Comparison of ENCODE assay signal across 32 mouse cellular contexts in genomic region chr17:12347462-12347861, GRCm38 (mm10). TPM values are rescaled to one million over a fixed set of nuclear protein-coding genes. Genes with fewer than 3 reads are reported as not detected.
"Had no signal": no experiment of that assay in that cellular context is flagged by ENCODE, and none has a peak within 500 bp of the region (broad histone marks: within the 10 kb centered on the region; RNA-seq: fewer than 3 reads in every experiment).

No protein-coding gene starts in this region.

- H3K27ac ChIP-seq: gastrocnemius, adult 2 months; heart, adult 2 months; heart, embryonic 13.5 days; heart, embryonic 15.5 days; hindbrain, embryonic 13.5 days; hindbrain, embryonic 15.5 days; hindbrain, postnatal 0 days; layer of hippocampus, adult 2 months; left cerebral cortex, adult 2 months; limb, embryonic 10.5 days; limb, embryonic 12.5 days; liver, embryonic 12.5 days; liver, embryonic 14.5 days had no signal

- H3K4me1 ChIP-seq: heart, embryonic 13.5 days; heart, embryonic 15.5 days; hindbrain, embryonic 13.5 days; hindbrain, embryonic 15.5 days; limb, embryonic 10.5 days; limb, embryonic 12.5 days; liver, embryonic 12.5 days had no signal

- DNase-seq: gastrocnemius, adult 2 months; gastrocnemius, postnatal 10 days; gastrocnemius, postnatal 25 days; heart, adult 11 months; heart, adult 2 months; heart, postnatal 14 days; heart, postnatal 36 days; kidney, adult 18-20 months; kidney, adult 8-10 months; kidney, postnatal 10 days; kidney, postnatal 25 days; kidney, postnatal 4 days; liver had no signal

- H3K27me3 ChIP-seq: heart, embryonic 13.5 days; heart, embryonic 15.5 days; hindbrain, embryonic 13.5 days; hindbrain, embryonic 15.5 days; limb, embryonic 12.5 days; liver, embryonic 12.5 days had no signal

- H3K4me2 ChIP-seq: heart, embryonic 11.5 days; heart, embryonic 13.5 days; heart, embryonic 15.5 days; hindbrain, embryonic 13.5 days; hindbrain, embryonic 15.5 days; limb, embryonic 12.5 days; liver, embryonic 12.5 days had no signal

- ATAC-seq: hindbrain, postnatal 0 days; liver, embryonic 12.5 days had no signal

- H3K9me3 ChIP-seq: heart, embryonic 13.5 days; heart, embryonic 15.5 days; hindbrain, embryonic 13.5 days; hindbrain, embryonic 15.5 days; limb, embryonic 12.5 days; liver, embryonic 12.5 days had no signal

- H3K4me3 ChIP-seq: gastrocnemius, adult 2 months; heart, adult 2 months; heart, embryonic 13.5 days; heart, embryonic 15.5 days; hindbrain, embryonic 13.5 days; hindbrain, embryonic 15.5 days; layer of hippocampus, adult 2 months; left cerebral cortex, adult 2 months; limb, embryonic 10.5 days; limb, embryonic 12.5 days; liver, embryonic 12.5 days had no signal

- H3K9ac ChIP-seq: heart, embryonic 13.5 days; heart, embryonic 15.5 days; hindbrain, embryonic 13.5 days; hindbrain, embryonic 15.5 days; limb, embryonic 12.5 days; liver, embryonic 12.5 days; liver, embryonic 14.5 days had no signal

- H3K36me3 ChIP-seq: heart, embryonic 13.5 days; heart, embryonic 15.5 days; hindbrain, embryonic 13.5 days; hindbrain, embryonic 15.5 days; limb, embryonic 10.5 days; limb, embryonic 12.5 days; liver, embryonic 12.5 days had no signal

RNA-seq across cellular contexts. Expression of gene Plg, which starts 30.9 kb away (rescaled TPM):
- total RNA-seq: gastrocnemius, adult 2 months; gastrocnemius, postnatal 25 days; heart, adult 2 months; heart, postnatal 14 days; heart, postnatal 36 days; hematopoietic stem cell, adult 5-6 weeks; layer of hippocampus, adult 2 months; layer of hippocampus, postnatal 10 days; layer of hippocampus, postnatal 25 days; left cerebral cortex, postnatal 14 days had no signal
- polyA plus RNA-seq: heart, postnatal 0 days; hindbrain, embryonic 11.5 days; hindbrain, embryonic 13.5 days; hindbrain, postnatal 0 days; kidney, embryonic 14.5 days; limb, embryonic 10.5 days; limb, embryonic 12.5 days had no signal
